Mouse (Mus musculus) T-helper 17 cell (primary cell): ENCODE measurements around the gene Zfp410.

Source experiments
- in situ Hi-C, 2 experiments: fragments of 300-600 bp; cut with MboI, MseI; formaldehyde crosslinking; loops; 1 replicate in 1 of 2; 2 replicates in 1 of 2; pipeline ENCODE4 v1.15.1; 2025; ENCODE audit warnings: high pct_unique_total_duplicates in 2 of 2

Gene Zfp410

GRCm38 (mm10) chr12:84361555-84362489 is 45.2 kb downstream of the Zfp410 start, which contains the start of the genes Coq6 and Fam161b:
Coq6 (plus strand) TSS chr12:84361657.
Fam161b (minus strand) TSS chr12:84361833.
- in situ Hi-C loops = no loop called here

GRCm38 (mm10) chr12:84362872-84363271 is 46.2 kb downstream of the Zfp410 start:
- in situ Hi-C loops = no loop called here

- in situ Hi-C loops = no loop called here
Observed at GRCm38 (mm10) chr12:84364291-84364690, 47.6 kb downstream of the Zfp410 start.

- in situ Hi-C loops = no loop called here
Observed at GRCm38 (mm10) chr12:84365137-84365536, 48.5 kb downstream of the Zfp410 start.

DNA sequence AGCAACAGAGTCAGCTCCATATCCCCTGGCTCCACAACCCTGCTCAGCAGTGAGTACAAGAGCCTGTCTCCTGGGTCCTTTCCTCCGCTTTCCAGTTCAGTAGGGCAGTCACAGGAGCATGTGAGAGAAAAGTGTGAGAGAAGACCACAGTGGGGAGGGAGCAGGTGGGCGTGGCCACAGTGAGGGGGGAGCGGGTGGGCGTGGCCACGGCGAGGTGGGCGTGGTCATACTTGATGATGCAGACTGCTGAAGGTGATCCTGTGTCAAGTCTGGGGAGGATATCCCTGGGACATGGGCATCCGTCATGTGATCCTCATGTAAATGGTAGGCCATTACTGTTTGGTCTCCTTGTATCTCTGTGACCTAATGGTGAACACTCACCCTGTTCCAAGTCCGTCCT is 50.3 kb downstream of the Zfp410 start:
- in situ Hi-C loops = no loop called here

GRCm38 (mm10) chr12:84371647-84372046 is 55.0 kb downstream of the Zfp410 start:
- in situ Hi-C loops = no loop called here

DNA sequence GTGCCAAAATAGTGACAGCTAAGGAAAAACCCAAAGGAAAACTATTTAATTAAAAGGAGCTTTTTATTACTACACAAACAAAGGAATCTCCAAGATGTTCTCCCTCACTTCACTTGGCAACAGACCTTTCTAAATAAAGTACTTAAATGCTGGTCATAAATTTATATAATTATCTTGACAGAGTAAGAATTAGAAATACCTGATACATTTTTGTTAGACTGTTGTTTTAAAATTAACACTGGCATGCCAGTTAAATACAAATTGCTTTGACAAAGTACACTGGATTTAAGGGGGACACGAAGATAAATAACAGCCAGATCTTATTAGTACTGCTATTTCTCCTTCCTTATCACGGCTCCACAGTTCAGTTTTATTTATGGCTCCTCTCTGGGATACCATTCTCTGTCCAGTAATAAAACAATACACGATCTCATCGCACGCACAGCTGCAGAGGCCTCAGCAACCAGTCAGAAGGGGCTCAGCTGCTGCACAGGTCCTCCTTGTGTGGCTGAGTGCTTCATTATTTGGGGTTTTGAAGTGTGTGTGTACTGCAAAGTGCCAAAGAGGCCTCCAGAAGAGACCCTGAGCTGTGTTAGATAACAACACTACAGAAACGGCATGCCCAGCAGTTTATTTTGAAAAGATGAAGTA is 57.3 kb downstream of the Zfp410 start:
- in situ Hi-C loops = no loop called here

DNA sequence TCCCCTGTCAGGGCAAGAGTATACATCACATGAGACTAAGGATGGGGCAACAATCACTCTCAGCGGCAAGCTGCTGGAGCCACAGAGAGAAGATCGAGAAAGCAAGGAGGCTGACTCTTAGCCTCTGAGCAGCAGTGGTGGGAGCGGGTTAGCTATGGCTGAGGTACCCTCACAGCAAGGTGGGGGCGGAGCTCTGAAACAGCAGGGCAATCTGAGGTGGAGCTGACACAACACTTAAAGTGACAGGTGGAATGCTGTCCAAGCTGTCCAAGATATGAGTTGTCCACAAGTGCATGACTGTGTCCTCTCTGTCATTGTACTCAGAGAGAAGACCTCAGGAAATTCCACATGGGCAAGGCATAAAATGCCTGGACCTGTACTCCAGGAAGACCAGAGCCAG is 65.7 kb downstream of the Zfp410 start:
- in situ Hi-C loops = no loop called here

GRCm38 (mm10) chr12:84384644-84385081 is 68.0 kb downstream of the Zfp410 start:
- in situ Hi-C loops = no loop called here

DNA sequence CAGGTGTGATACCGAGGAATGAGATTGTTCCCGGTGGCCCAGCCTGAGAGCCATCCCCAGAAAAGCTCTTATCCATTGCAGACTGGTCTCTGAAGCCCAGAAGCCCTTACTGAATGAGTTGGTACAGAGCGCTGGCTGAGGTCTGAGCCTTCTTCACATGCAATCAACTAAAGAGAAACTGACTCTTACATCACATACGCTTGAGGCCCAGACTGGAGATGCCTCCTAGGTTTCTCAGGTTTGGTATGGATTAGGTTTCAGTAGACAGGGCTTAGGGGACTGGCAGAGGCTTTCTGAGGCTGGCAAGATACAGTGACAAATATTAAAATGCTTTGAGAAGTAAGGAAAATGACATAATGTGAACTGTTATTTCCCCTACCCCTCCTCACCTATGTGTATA is 68.8 kb downstream of the Zfp410 start:
- in situ Hi-C loops = no loop called here

DNA sequence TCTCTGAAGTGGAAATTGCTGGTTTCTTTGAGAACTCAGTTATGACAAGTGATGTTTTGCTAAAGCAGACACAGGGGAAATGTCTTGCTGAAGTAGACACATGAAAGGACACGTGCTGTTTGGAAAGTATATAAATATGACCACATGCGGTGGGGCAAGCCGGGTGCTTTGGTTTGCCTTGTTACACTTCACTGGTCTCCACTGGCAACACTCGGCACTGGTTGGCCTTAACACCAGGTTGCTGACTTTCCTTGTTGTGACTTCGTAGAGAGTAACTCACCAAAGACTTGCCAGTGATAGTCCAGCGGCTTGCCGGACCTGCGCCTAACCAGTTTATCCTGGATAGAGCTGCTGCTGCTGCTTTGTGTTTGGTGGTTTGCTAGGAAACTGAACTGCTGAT is 71.4 kb downstream of the Zfp410 start:
- in situ Hi-C loops = no loop called here

GRCm38 (mm10) chr12:84388774-84389400 is 72.2 kb downstream of the Zfp410 start:
- in situ Hi-C loops = no loop called here

DNA sequence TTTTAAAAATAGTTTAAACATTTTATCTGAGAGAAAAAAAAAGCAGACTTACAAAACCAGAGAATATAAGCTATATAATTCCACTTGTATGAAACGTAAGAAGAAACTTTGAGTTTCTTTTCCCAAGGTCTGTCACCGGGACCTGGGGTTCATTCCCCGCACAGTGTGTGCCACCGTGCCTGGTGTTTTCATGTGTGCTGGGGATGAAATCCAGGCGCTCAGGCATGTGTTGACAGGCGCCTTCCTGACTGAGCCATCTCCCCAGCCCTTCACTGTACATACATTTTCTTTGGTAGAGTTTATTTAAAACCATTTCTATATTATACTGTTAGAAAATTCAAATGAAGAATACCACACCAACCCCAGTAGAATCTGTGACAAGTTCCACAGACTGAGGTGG is 73.7 kb downstream of the Zfp410 start:
- in situ Hi-C loops = no loop called here

DNA sequence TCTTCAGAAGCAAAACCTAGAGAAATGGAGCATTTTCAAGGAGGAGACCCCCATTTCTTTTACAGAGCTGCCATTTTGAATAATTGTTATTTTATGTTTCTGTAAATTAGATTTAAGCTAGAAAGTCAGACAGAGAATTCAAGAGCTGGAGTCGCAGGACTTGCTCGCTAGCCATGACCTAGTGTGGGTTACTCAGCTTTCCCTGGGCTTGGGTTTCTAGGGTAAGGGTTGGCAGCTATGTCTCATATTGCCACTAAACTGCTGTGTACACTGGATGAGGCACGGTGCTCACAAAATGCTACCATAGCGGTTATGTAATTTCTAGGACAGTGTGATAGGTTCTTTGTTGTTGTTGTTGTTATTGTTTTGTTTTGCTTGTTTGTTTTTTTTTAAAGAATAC is 76.0 kb downstream of the Zfp410 start:
- in situ Hi-C loops = no loop called here
